Comparison of ENCODE assay signal across 13 mouse cellular contexts in the genomic region with DNA sequence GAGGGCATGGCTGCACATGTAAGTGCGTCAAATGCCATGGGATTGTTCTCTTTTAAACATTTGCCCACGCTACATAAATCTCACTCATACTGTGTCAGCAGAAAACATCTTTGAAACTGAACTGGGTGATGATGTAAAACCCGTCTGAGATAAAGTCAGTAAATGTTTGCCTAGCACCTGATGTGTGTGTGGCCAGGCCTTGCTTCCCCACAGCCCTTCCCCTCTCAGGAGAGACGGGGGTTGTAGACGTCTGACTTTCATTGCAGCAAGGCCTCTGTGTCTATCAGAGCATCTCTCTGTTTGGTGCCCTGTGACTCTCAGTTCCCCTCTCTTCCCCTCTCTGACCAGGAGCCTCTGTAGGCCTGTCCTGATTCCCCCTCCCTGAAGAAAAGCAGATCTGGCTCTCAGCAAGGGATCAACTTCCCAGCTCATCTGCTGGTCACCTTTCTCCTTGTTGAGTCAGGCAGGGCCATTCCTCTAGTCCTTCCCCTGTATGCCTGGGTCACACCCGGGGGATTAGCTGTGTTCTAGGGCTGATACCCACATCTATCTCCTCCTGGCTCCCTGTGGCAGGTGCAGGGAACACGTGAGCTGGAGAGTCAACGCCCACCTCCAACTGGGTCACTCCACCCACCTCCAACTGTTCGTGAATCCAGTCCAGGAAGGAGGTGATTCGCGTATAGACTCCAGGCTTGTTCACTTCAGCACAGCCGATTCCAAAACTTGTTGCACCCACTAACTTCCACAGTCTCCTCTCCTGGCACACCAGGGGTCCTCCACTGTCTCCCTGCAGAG. TPM values are rescaled to one million over a fixed set of nuclear protein-coding genes. Genes with fewer than 3 reads are reported as not detected.
DNase-seq lines count a peak whose midpoint lies in the region; ATAC-seq lines count a peak whose summit lies in the region.
"Had no signal": no experiment of that assay in that cellular context is flagged by ENCODE, and none has a peak within 500 bp of the region (broad histone marks: within the 10 kb centered on the region; RNA-seq: fewer than 3 reads in every experiment).

No protein-coding gene starts in this region.

- H3K4me2 ChIP-seq in intestine, embryonic 15.5 days (replicated peaks): 0 out of 2 replicates have a peak overlapping the region, but pooled peaks have one; percentile 17
- no peak overlapping the region; the same call in 1 of the 2 replicates for H3K4me2 ChIP-seq in liver, embryonic 16.5 days (ENCODE audit: low read depth, low read length)
- H3K4me2 ChIP-seq: heart, embryonic 11.5 days had no signal

- no peaks in the 10 kb centered on the region for H3K36me3 ChIP-seq in intestine, embryonic 15.5 days
- no peaks in the 10 kb centered on the region for H3K36me3 ChIP-seq in liver, embryonic 16.5 days (ENCODE audit: control insufficient read depth, insufficient read depth)

- H3K9ac ChIP-seq in intestine, embryonic 15.5 days: no peak overlapping the region
- H3K9ac ChIP-seq in liver, embryonic 16.5 days (ENCODE audit: low read depth, low read length): no peak overlapping the region

- no peaks in the 10 kb centered on the region for H3K9me3 ChIP-seq in intestine, embryonic 15.5 days
- no peaks in the 10 kb centered on the region for H3K9me3 ChIP-seq in liver, embryonic 16.5 days (replicated peaks; ENCODE audit: control insufficient read depth, low read length)
- H3K9me3 ChIP-seq: megakaryocyte, embryonic 14.5 days had no signal

- 42% methylated on average over 12 of the region's 12 CpGs for WGBS in intestine, embryonic 15.5 days
- WGBS in liver, embryonic 16.5 days (ENCODE audit: insufficient replicate concordance): 49% methylated on average over 12 of the region's 12 CpGs

- peak overlapping the region; percentile 59 for H3K27ac ChIP-seq in intestine, embryonic 15.5 days
- H3K27ac ChIP-seq in liver, embryonic 16.5 days (ENCODE audit: low read length): no peak overlapping the region

- intact Hi-C loops in heart, postnatal 14 days (cut with DNase I): no loop called here

- H3K4me1 ChIP-seq in intestine, embryonic 15.5 days (replicated peaks): peaks cover 7% of the 10 kb centered on the region
- peaks cover 2% of the 10 kb centered on the region for H3K4me1 ChIP-seq in liver, embryonic 16.5 days (ENCODE audit: control insufficient read depth, low read depth, low read length)

- ATAC-seq in intestine, embryonic 15.5 days: peak; percentile 87
- peak; percentile 68 for ATAC-seq in liver, embryonic 16.5 days (ENCODE audit: low read depth)

- H3K4me3 ChIP-seq in intestine, embryonic 15.5 days (replicated peaks): no peak overlapping the region
- H3K4me3 ChIP-seq in liver, embryonic 16.5 days (ENCODE audit: low read depth, low read length): no peak overlapping the region
- H3K4me3 ChIP-seq: erythroblast, embryonic 14.5 days; megakaryocyte, embryonic 14.5 days had no signal

- peak; percentile 25 to 36 for DNase-seq in urinary bladder, adult 18-20 months (ENCODE audit: low spot score in 2 of 2)
- DNase-seq in urinary bladder, postnatal 10 days (ENCODE audit: low spot score): no peak
- peak; percentile 29 to 63 for DNase-seq in thymus, postnatal 36 days
- no peak for DNase-seq in B cell, adult 2 months
- no peak for DNase-seq in heart, postnatal 14 days
- no peak for DNase-seq in kidney, postnatal 10 days

- H3K27me3 ChIP-seq in intestine, embryonic 15.5 days (replicated peaks): no peaks in the 10 kb centered on the region
- no peaks in the 10 kb centered on the region for H3K27me3 ChIP-seq in liver, embryonic 16.5 days (ENCODE audit: control insufficient read depth, insufficient read depth, low read depth, low read length)

RNA-seq across cellular contexts. Expression of a gene that starts 15.4 kb away (rescaled TPM):
- 0.06 TPM in 1 of 2 replicates, not detected in the other for polyA plus RNA-seq in intestine, embryonic 15.5 days (2015; fragmentation: Nextera tagmentation; extraction: Ambion mirVana)
- polyA plus RNA-seq in liver, embryonic 16.5 days (2015; fragmentation: Nextera tagmentation; extraction: Ambion mirVana): 0.47 and 0.51 TPM in 2 replicates
- total RNA-seq in heart, postnatal 14 days (2021): not detected
- polyA plus RNA-seq: erythroblast, embryonic 14.5 days; heart, embryonic 11.5 days; neural tube, embryonic 14.5 days had no signal

RNA-seq across cellular contexts. Expression of a gene that starts 18.3 kb away (rescaled TPM):
- 5.2 and 5.8 TPM in 2 replicates for polyA plus RNA-seq in intestine, embryonic 15.5 days (2015; fragmentation: Nextera tagmentation; extraction: Ambion mirVana)
- 0.50 TPM in 1 of 2 replicates, not detected in the other for polyA plus RNA-seq in liver, embryonic 16.5 days (2015; fragmentation: Nextera tagmentation; extraction: Ambion mirVana)
- not detected for total RNA-seq in heart, postnatal 14 days (2021)
- polyA plus RNA-seq: erythroblast, embryonic 14.5 days; neural tube, embryonic 14.5 days had no signal

RNA-seq across cellular contexts. Expression of a gene that starts 24.3 kb away (rescaled TPM):
- polyA plus RNA-seq in intestine, embryonic 15.5 days (2015; fragmentation: Nextera tagmentation; extraction: Ambion mirVana): 0.20 and 0.21 TPM in 2 replicates
- 6.3 and 8.2 TPM in 2 replicates for polyA plus RNA-seq in liver, embryonic 16.5 days (2015; fragmentation: Nextera tagmentation; extraction: Ambion mirVana)
- total RNA-seq in heart, postnatal 14 days (2021): under 1 TPM; 0.22 to 0.85 TPM

RNA-seq across cellular contexts. Expression of a gene that starts 39.3 kb away (rescaled TPM):
- 2.5 and 7.8 TPM in 2 replicates for polyA plus RNA-seq in intestine, embryonic 15.5 days (2015; fragmentation: Nextera tagmentation; extraction: Ambion mirVana)
- polyA plus RNA-seq in liver, embryonic 16.5 days (2015; fragmentation: Nextera tagmentation; extraction: Ambion mirVana): 0.37 TPM in 1 of 2 replicates, not detected in the other
- total RNA-seq in heart, postnatal 14 days (2021): under 1 TPM in 1 of 2 experiments, not detected in 1; 0.88 TPM
- polyA plus RNA-seq: erythroblast, embryonic 14.5 days; heart, embryonic 11.5 days; neural tube, embryonic 14.5 days had no signal

RNA-seq across cellular contexts. Expression of a gene that starts 53.9 kb away (rescaled TPM):
- polyA plus RNA-seq in intestine, embryonic 15.5 days (2015; fragmentation: Nextera tagmentation; extraction: Ambion mirVana): 710 and 905 TPM in 2 replicates
- 144 and 179 TPM in 2 replicates for polyA plus RNA-seq in liver, embryonic 16.5 days (2015; fragmentation: Nextera tagmentation; extraction: Ambion mirVana)
- not detected for total RNA-seq in heart, postnatal 14 days (2021)
- polyA plus RNA-seq: erythroblast, embryonic 14.5 days; heart, embryonic 11.5 days; kidney, adult 2 months; neural tube, embryonic 14.5 days had no signal

Comparison
In these comparisons a context has a peak if more than half of its experiments do, and no peak if none do; other contexts are left out.
1. DNase-seq: peak in urinary bladder, adult 18-20 months (2 of 2) and thymus, postnatal 36 days (2 of 2); none in urinary bladder, postnatal 10 days (single experiment), B cell, adult 2 months (0 of 2), heart, postnatal 14 days (0 of 2) and kidney, postnatal 10 days (single experiment).